Mouse (Mus musculus) lung, embryonic 14.5 days (tissue): Measurements from ENCODE around the gene Rbm3. TPM values are rescaled to one million over a fixed set of nuclear protein-coding genes. Genes with fewer than 3 reads are reported as not detected.

Experiments used
- ATAC-seq: fragments of 200-750 bp; cut with Nextera tagmentation; 2 replicates; pipeline ENCODE4 v1.8.0; 2017; ENCODE audit warnings: mild to moderate bottlenecking, moderate TSS enrichment, moderate library complexity; ENCODE audit not compliant: insufficient read depth
- DNase-seq: peaks from one replicate; pipeline ENCODE4 v3.0.0-alpha.2; 2015
- H3K27ac ChIP-seq: fragments of 300-500 bp; sonication (generic); 2 replicates; pipeline ENCODE4 v1.5.1; 2014; ENCODE audit warnings: low read depth, mild to moderate bottlenecking, moderate library complexity
- H3K27me3 ChIP-seq: fragments of 300-500 bp; sonication (generic); 2 replicates; pipeline ENCODE4 v1.6.1; 2014; ENCODE audit warnings: low read length, control low read depth; ENCODE audit not compliant: insufficient read depth
- H3K36me3 ChIP-seq: fragments of 300-500 bp; sonication (generic); 2 replicates; pipeline ENCODE4 v1.6.1; 2014; ENCODE audit warnings: control low read depth; ENCODE audit not compliant: insufficient read depth
- H3K4me1 ChIP-seq: fragments of 300-500 bp; sonication (generic); 2 replicates; pipeline ENCODE4 v1.6.1; 2014; ENCODE audit warnings: antibody characterized with exemption, control low read depth; ENCODE audit not compliant: insufficient read depth
- H3K4me2 ChIP-seq: fragments of 300-500 bp; sonication (generic); 2 replicates; pipeline ENCODE4 v1.6.1; 2014; ENCODE audit warnings: mild to moderate bottlenecking
- H3K4me3 ChIP-seq: fragments of 300-500 bp; sonication (generic); 2 replicates; pipeline ENCODE4 v1.5.1; 2014; ENCODE audit warnings: low read depth, low read length
- H3K9ac ChIP-seq: fragments of 300-500 bp; sonication (generic); 2 replicates; pipeline ENCODE4 v1.6.1; 2014
- H3K9me3 ChIP-seq: fragments of 300-500 bp; sonication (generic); 2 replicates; pipeline ENCODE4 v1.6.1; 2016; ENCODE audit warnings: low read depth, low read length, control low read depth
- CTCF ChIP-seq: IDR thresholded peaks from 2 replicates; pipeline ENCODE4 v1.5.1; 2016; ENCODE audit warnings: antibody characterized with exemption, low read depth
- WGBS: fragments of 180-500 bp; shearing (Covaris S2); extraction: QIAGEN DNeasy Blood & Tissue Kit; methylation state at CpG from one replicate; pipeline ENCODE4 v1.1.7; 2014; 5-methylcytosine and 5-hydroxymethylcytosine counted together
- polyA plus RNA-seq: library from polyadenylated mRNA; unstranded; fragments of >200 nt; fragmentation: Nextera tagmentation; extraction: Ambion mirVana; gene quantifications from 2 replicates; pipeline ENCODE4 v1.2.1, GENCODE M21; 2014

Rbm3 gene
- 589 and 659 TPM in 2 replicates for polyA plus RNA-seq

GRCm38 (mm10) chrX:8145153-8145991, at the start of gene Rbm3:
Gene Rbm3 (minus strand): TSS chrX:8145880.
- Histone ChIP-seq H3K9ac (peak within 1 kb of the TSS; percentile 84), H3K27me3 (no peaks in the 10 kb centered on the region), H3K9me3 (no peaks in the 10 kb centered on the region), H3K4me2 (peak within 1 kb of the TSS; percentile 83), H3K27ac (peak within 1 kb of the TSS; percentile 98), H3K36me3 (peaks cover 37% of the 10 kb centered on the region), H3K4me3 (peak within 1 kb of the TSS; percentile 64), H3K4me1 (no peaks in the 10 kb centered on the region)
- no peak for TF ChIP-seq CTCF
- DNase-seq (peak; percentile 90), ATAC-seq (peak; percentile 95)
- 11% methylated on average over 48 of the region's 65 CpGs for WGBS

GRCm38 (mm10) chrX:8193419-8193723, 47.7 kb upstream of the Rbm3 start, which contains the start of gene Ebp:
Gene Ebp (minus strand): TSS chrX:8193512.
- no peak for DNase-seq
- no peak for TF ChIP-seq CTCF
- Histone ChIP-seq H3K4me2 (peak within 1 kb of the TSS; percentile 63), H3K4me1 (no peaks in the 10 kb centered on the region), H3K4me3 (peak within 1 kb of the TSS; percentile 50), H3K27ac (peak within 1 kb of the TSS; percentile 46; the same call in 1 of the 2 replicates), H3K36me3 (no peaks in the 10 kb centered on the region), H3K9ac (peak within 1 kb of the TSS; percentile 58), H3K9me3 (no peaks in the 10 kb centered on the region), H3K27me3 (no peaks in the 10 kb centered on the region)
- ATAC-seq: 0 out of 2 replicates have a peak, but pooled peaks have one; percentile 3
- 13% methylated on average over 10 of the region's 10 CpGs for WGBS

- DNase-seq: peak; percentile 85
- peak overlapping the region; percentile 58 for H3K9ac ChIP-seq
- WGBS: 9% methylated on average over 37 of the region's 38 CpGs
- H3K4me3 ChIP-seq: peak overlapping the region; percentile 50
- H3K27ac ChIP-seq: peak overlapping the region; percentile 46; the same call in 1 of the 2 replicates
- peak; percentile 99 for ATAC-seq
- H3K4me2 ChIP-seq: peak overlapping the region; percentile 63
- TF ChIP-seq CTCF: no peak
- no peaks in the 10 kb centered on the region for H3K27me3 ChIP-seq
- H3K36me3 ChIP-seq: no peaks in the 10 kb centered on the region
- no peaks in the 10 kb centered on the region for H3K9me3 ChIP-seq
- H3K4me1 ChIP-seq: no peaks in the 10 kb centered on the region
These were observed 47.1 kb upstream of the Rbm3 start for GRCm38 (mm10) chrX:8192640-8193418.

- peak overlapping the region; percentile 63 for H3K4me2 ChIP-seq
- no peak for DNase-seq
- peak overlapping the region; percentile 50 for H3K4me3 ChIP-seq
- no peak overlapping the region for H3K27ac ChIP-seq
- TF ChIP-seq CTCF: peak; percentile 29; the same call in 1 of the 2 replicates
- peak; percentile 64 for ATAC-seq
- H3K9me3 ChIP-seq: no peaks in the 10 kb centered on the region
- H3K9ac ChIP-seq: peak overlapping the region; percentile 58
- no peaks in the 10 kb centered on the region for H3K36me3 ChIP-seq
- 11% methylated on average over 10 of the region's 13 CpGs for WGBS
- H3K27me3 ChIP-seq: no peaks in the 10 kb centered on the region
- H3K4me1 ChIP-seq: no peaks in the 10 kb centered on the region
These were observed 46.5 kb upstream of the Rbm3 start for GRCm38 (mm10) chrX:8192126-8192639.

- DNase-seq (no peak), ATAC-seq (no peak)
- H3K4me3 ChIP-seq: no peak overlapping the region
- no peaks in the 10 kb centered on the region for H3K9me3 ChIP-seq
- no peaks in the 10 kb centered on the region for H3K36me3 ChIP-seq
- no peaks in the 10 kb centered on the region for H3K4me1 ChIP-seq
- H3K27me3 ChIP-seq: no peaks in the 10 kb centered on the region
- TF ChIP-seq CTCF: no peak
- no peak overlapping the region for H3K4me2 ChIP-seq
- H3K9ac ChIP-seq: no peak overlapping the region
- 11% methylated on average over 7 of the region's 7 CpGs for whole genome bisulfite sequencing
- no peak overlapping the region for H3K27ac ChIP-seq
These were observed 37.3 kb upstream of the Rbm3 start for GRCm38 (mm10) chrX:8182871-8183540.

GRCm38 (mm10) chrX:8179646-8180045, 34.0 kb upstream of the Rbm3 start:
- WGBS: 80% methylated on average over 5 of the region's 5 CpGs
- H3K27me3 ChIP-seq: no peaks in the 10 kb centered on the region
- no peak for TF ChIP-seq CTCF
- no peaks in the 10 kb centered on the region for H3K9me3 ChIP-seq
- H3K27ac ChIP-seq: no peak overlapping the region
- H3K4me2 ChIP-seq: no peak overlapping the region
- H3K9ac ChIP-seq: no peak overlapping the region
- H3K4me3 ChIP-seq: no peak overlapping the region
- no peak for DNase-seq
- H3K36me3 ChIP-seq: no peaks in the 10 kb centered on the region
- no peak for ATAC-seq
- H3K4me1 ChIP-seq: no peaks in the 10 kb centered on the region
